Mouse (Mus musculus) cerebellum, adult 9-11 months (tissue): ENCODE data around the gene Afm.
A peak's percentile ranks its signal among the peaks of the same experiment; 100 is the strongest.

Experiments
- DNase-seq: peaks from one replicate; pipeline ENCODE4 v3.0.0; 2022

Gene Afm

DNA sequence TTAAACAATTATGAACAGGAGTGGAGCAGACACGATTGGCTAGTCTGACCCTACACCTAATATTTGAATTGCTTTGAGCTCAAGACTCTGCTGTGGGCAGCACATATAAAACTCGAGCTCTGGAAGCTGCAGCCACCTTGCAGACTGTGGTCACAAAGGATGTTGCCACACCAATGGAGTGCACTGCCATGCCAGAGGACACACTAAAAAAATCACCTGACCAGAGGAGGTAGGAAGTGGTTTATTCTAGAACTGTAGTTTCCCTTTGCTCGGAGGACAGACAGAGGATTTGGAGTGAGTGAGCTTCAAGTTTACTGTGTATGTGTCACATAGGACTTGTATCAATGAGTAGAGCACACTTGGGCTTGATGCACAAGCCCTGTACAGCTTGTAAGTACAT lies 37.3 kb downstream of the Afm start:
- DNase-seq, result no peak

DNA sequence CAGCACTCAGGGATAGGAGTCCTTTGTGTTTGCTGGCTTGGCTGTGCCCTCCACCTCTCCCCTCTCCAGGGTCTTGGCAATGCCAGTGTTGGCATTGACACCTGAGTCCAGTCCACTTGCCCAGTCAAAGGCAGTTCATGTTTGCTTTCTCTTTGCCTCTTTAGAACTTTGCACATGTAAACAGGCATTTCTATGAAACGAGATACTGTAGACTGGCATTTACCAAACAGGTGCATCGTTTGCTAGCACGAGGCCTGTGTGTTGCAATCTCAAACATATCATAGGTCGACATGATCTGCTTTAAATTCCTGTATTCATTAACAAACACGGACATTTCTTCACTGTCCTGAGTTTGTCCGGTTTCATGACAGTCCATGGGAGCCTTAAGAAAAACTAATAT lies 42.0 kb downstream of the Afm start, which contains the start of gene 5830473C10Rik:
Gene 5830473C10Rik, plus strand, starts transcription at position 365 of the 400 bp plus-strand sequence.
- no peak for DNase-seq

DNA sequence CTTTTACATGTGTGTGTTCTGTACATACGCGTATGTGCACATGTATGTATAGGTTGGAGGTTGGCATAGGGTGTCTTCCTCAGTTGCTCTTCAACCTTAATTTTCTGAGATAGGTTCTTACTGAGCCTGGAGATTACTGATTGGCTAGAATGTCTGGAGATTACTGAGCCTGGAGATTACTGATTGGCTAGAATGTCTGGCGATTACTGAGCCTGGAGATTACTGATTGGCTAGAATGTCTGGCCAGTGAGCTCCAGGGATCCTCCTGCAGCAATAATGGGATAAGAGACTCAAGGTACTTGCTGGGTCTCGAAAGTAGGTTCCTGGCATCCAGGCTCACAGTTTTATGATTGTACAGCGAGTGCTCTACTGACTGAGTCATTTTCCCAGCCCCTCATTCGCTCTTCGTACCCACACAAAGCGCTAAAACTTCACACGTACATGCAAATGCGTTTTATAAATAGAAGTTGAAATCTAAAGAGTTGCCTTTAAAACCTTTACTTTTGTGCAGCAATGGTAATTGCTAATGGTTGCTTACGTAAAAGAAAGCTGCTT lies 43.1 kb downstream of the Afm start:
- no peak for DNase-seq

DNA sequence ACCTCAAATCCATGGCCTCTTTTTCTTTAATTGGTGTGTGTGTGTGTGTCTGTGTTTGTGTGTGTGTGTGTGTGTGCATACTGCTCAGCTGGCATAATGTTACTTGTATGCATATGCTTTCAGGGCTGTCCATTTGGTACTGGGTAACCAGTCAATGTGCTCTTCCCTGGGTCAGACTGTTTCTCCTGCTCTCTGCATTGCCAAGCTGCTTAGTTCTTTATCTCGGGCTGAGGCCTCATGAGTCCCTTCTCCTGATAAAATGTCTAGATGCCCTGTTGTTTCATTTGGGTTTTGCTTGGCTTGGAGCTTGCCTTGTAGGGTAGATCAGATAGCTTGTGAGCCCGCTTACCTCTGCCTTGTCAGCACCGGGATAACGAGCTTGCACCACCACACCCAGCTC lies 44.1 kb downstream of the Afm start:
- DNase-seq, result no peak

DNA sequence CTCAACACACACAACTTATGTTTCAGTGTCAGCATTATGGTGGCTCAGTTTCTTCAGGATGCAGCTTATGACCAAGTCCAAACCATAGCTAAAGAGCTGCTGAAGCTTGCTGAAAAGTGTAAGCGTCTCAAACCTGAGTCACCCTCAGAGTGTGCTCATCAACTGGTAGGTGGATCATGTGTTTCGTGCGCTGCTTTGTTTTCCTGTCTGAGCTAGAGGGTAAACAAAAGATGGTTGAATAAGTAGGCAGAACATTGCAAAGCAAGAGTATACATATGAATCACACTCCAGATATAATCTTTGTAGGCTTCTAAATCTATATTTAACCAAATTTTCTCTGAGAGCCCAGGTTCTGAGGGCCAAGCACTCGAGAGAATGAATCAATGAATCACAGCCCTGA lies 45.4 kb downstream of the Afm start:
- no peak for DNase-seq

DNA sequence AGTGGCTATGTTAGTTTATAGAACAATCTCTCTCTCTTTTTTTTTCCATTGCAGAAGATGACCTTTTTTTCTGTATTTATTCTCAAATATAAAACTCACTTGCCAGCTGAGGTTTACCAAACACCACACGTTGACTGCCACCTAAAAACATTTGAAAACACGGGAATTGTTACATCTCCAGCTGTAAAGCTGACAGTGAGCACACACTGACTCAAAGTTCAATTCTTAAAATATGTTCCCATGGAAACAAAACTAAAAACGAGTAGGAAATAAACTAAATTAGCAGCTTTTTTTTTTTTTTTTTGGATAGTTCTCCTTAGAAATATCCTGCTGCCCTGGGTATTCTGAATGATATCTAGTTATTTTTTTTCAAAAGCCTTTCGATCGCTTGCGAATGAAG lies 46.5 kb downstream of the Afm start:
- DNase-seq, result no peak

DNA sequence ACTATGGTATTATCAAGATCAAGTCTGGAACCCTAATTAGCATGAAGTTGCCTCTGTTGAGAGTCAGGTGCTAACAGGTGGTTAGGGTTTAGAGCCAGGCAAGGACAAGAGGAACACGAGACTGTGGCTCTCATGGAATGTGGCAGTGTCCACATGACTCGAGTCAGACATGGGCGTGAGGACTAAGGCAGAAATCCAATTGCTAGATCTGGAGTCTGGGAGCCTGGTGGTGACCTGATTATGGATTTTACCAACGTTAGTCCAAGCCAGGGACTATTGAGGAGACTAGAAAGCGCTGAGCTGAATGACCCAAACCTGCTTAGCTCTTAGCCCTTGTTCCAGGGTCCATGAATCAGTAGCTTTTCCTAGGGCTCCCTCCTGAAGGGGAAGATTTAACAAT lies 49.1 kb downstream of the Afm start:
- DNase-seq, result no peak

DNA sequence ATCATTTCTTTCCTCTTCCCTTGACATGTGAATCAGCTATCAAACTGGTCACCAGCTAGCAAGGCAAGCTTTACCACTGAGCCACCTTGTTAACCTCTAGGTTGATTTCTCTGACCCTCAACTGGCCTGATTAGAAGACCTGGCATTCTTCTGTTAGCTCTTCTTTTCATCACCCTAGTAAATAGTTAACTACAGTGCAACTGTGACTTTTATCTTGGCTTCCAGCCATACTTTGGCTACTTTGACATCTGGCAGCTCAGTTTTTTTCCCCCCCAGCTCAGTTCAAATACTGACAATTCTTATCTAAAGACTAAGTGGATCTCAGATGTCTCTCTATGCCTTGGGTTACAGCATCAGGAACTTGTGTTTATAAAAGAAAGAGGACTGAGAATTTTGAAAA lies 49.6 kb downstream of the Afm start:
- DNase-seq, result no peak

DNA sequence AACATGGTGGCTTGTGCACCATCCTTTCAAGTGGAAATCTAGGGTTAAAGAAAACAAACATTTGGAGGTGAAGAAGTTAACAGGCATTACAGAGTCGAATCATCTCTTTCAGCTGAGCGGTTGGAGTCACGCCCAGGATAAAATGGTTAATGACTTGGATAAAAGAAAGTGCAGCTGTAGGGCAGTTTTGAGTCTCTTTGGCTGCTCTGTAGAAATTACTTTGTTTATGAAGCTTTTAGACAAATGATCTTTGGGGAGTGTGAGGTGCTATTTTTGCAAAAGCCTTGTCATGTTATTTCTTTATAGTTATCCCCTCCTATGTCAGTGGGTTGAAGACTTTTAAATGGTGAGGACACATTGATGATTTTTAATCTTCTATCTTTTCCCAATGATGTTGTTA lies 52.5 kb downstream of the Afm start:
- DNase-seq, result no peak

DNA sequence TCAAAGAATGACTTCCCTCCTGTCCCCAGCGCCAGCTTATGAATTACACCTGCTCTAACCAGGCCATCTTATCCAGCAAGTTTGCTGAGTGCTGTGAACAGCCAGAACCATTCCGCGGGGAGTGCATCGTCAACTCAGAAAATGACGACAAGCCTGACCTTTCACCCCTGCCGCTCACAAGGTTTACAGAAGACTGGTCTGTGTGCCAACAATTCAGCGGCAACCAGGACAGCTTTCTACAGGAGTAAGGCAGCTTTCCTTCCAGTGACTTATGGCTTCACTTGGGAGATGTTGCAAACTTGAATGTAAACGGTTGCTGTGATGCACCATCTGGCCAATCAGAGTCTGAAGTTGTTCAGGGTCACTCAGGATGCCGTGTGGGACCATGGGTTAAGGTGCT lies 59.0 kb downstream of the Afm start:
- no peak for DNase-seq

DNA sequence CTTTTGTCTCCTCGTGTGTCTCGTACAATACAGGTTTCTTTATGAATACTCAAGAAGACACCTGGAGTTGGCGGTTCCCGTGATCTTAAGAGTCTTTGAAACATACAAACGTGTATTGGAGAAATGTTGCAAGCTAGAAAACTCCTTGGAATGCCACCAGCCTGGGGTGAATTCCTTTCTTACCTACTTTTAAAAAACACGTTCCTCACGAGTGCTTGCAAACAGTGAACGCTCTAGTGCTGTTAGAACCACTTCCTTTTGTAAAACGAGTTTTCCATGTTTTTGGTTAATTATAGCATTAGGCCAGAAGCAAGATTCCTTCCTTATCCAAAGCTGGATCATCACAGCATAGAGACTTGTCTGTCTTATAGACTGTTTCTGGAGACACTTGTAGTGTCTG lies 60.8 kb downstream of the Afm start:
- no peak for DNase-seq

DNA sequence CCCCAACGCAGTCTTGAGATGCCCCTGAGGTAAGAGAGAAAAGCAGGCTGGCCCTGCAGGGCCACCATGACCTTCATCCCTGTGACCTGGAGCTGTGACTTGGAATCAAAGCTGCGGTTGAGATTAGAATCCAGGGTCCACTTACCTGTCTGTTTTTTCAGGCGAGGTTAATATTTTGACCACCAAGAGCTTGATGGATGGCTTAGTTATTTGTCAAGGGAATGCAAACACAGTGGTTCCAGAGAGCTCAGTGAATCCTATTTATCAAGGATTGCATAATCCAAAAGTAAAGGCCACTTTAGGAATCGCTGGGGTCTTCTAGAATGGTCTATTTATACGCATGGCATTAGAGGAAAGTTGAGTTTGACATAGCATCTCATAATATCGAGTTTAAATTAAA lies 63.4 kb downstream of the Afm start:
- DNase-seq, result no peak

DNA sequence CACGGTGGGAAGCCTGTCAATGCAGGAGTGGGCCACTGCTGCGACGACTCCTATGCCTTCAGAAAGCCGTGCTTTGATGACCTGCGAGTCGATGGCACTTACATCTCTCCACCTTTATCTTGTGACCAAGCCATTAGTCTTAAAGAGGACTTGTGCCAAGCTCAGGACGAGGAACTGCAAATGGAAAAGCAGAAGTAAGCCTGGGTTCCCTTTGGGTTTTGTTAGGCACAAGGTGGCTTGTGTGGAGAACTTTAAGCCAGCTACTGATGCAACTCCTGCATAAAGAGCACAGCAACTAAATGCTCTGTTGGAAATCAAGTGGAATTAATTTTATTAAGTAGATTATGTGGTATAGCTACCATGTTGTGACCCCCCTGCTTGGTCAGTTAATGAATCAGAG lies 66.1 kb downstream of the Afm start:
- DNase-seq, result no peak

DNA sequence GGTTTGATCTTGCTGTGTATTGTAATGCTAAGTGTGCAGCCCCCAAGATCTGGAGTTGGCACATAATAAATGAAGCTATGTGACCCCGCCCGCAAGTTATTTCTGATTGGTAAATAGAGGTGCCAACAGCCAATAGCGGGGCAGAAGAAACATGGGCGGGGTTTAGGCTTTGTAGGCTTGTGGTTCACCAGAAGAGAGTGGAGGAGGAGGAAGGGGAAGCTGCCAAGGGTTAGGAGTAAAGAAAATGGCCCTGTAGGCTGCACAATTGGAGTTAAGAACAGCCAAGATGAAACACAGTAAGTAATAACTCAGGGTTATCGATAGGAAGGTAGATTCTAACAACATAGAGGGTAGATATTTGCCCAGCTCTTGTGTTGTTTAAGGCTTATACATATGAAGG lies 67.8 kb downstream of the Afm start:
- DNase-seq, result no peak

DNA sequence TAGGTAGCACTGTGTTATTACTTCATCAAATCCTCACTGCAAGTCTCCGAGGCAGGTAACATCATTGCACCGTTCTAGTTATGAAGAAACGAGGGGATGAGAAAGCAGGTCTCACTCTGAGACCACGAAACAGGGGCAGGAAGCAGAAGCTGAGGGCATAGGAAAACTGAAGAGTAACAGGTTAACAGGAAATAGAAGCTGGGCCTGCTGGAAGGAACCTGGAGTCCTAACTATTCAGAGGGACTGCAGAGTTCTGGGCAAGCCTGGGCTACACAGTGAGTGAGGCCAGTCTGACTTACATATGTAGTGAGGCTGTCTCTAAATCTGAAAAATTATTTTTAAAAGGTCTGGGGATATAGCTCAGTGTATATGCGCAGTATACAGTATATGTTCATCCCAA lies 69.4 kb downstream of the Afm start:
- DNase-seq, result no peak

DNA sequence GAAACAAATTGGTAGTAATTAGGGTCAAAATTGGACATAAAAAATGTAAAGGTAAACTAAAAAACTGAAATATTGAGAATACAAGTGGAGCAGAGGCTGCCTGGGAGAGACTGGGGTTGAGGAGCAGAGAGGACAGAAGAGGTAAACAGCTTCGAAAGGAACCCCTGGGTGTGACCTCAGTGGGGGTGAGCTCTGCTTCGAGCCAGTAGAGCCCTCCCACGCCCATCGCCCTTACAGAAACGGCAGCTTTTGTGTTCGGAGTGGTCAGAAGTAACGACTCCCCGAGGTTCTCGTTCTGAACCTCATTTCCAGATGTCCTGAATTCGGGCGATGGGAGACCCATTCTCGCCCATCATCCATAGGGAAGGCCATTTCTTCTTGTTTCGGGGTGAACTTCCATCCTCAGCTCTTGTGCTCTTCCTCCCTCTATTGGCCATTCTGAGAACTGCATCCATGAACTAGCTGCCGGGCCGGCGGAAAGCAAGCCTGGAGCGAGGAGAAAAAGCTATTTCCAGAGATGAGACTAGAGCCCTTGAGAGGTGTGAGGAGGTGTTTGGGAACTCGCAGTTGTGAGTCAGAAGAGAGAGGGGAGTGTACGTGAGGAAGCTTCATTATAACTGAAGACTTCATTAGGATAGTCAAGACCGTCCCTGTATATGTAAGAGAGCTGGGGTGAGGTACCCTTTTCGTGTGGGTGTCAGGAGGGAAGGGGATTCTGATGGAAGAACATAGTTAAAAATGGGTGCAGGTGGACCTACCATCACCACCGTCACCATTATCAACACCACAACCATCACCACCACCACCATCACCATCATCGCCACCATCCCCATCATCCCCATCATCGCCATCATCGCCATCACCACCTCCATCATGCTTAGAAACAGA lies 70.2 kb downstream of the Afm start:
- peak; percentile 47 for DNase-seq

DNA sequence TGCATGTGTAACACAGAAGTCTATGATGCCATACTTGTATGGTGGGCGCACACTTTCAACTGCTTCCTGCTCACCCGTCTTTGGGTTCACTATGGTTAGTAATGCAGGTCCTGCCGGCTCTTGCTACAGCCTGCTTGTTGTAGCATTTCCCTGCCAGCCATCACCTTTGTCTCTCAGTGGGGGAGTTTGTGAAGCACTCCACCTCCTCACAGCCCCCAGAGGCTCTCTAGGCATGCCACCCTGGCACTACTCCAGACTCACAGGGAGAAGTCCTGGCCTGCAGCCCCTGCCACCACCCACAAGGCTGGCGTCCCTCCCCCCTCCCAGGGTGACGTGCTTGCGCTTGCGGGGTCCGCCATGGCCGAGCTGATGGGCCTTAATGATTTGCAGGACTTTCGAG lies 71.9 kb downstream of the Afm start:
- no peak for DNase-seq

DNA sequence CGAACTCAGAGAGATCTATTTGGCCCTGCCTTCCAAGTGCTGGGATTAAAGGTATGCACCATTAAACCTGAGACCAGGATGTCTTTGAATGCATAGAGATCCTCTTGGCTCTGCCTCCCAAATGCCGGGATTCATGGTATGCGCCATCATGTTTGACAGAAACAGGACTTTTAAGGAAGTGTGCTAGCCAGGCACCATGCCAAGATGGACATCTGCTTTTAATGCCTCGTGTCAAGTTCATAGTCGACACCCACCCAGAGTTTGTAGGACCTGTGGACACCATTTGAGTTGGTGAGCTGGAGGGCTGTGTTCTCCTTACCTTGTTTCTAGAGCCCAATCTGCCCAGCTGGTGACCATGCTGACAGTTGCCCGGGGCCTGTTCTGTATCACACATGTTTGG lies 73.2 kb downstream of the Afm start:
- DNase-seq, result no peak

DNA sequence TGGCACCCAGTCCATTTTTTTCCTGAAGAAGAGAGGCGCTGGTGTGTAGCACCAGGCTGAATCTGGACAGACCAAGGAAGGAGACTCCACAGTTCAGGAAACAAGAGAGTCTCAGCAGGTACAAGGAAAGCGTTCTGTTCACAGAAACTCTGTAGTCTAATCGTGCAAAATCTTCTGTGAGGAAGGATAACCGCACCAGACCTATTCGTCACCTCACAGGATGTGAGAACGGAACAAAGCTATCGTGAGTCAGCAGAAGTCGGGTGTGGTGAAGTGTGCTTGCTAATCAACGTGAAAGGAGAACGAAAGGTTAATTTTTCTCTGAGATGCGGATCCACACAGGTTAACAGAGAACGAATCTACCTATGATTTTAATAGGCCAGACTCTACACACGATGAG lies 76.2 kb downstream of the Afm start:
- DNase-seq, result no peak

DNA sequence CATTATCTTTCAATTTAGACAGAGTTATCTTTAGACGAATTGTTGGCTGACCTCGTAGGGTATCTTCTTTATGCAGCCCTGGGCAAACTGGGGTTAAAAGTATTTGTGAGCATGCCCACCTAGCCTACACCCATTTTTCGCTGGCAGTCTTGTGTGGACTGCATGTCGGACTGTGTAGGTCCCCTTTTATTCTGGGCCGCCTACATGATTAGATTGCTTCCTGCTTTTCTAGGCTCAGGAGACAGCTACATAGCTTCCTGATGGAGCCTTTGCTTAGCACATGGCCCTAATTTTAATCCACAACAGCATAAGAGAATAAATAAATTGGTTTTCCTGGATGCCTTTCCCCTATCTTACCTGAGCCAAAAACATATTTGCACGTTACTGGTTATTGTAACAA lies 77.4 kb downstream of the Afm start:
- DNase-seq, result no peak

DNA sequence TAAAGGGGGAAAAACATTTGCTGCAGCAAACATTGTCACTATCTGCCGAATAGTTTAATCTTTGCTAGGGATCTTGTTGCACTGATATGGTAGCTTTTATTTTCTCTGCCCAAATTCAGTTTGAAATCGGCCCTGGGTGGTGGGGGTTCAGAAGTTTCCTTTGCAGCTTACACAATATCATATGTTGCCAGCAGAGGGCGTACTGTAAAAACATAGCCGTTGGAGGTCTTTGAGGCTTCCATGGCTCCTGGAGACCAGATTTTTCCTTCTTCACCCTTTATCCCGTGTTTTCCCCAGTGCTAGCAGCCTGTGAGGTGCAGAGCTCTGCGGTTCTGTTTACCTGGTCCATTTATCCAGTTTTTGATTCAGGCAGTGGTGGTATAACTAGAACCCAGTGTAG lies 82.7 kb downstream of the Afm start:
- DNase-seq, result no peak
